Mouse (Mus musculus): ENCODE results near the gene 2010111I01Rik.

DNA sequence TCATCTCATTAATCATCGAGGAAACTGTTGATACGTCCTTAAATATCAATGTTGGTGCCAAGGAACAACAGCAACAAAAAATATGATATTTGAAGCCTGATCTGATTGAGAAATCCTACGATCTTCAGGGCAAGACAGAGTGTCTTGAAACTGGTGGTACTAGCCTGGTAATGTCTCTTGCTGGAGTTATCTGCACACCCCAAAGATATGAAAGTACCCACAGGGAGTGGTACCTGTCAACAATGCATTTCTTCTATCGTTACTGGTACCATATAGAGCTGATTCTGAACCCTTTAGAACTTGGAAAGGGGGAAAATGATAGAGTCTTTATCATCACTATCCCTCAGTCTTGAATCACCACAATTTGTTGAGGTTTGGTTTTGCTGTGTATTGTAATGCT, 24.9 kb upstream of the 2010111I01Rik start:
- no peak for TF ChIP-seq CTCF (IDR thresholded peaks at IDR 0.05; ENCODE audit: low read depth, low read length)
- no peak for TF ChIP-seq POLR2A (IDR thresholded peaks at IDR 0.05; ENCODE audit: borderline replicate concordance, low read depth, low read length)

Measured in bone marrow macrophage, adult 2 months (primary cell).